Mouse (Mus musculus) forebrain, embryonic 11.5 days (tissue): Measurements from ENCODE around the gene Sipa1l3. TPM values are rescaled to one million over a fixed set of nuclear protein-coding genes. Genes with fewer than 3 reads are reported as not detected.

Experiments used
- ATAC-seq: fragments of 200-750 bp; cut with Nextera tagmentation; replicated peaks from 2 replicates; pipeline ENCODE4 v1.8.0; 2017; ENCODE audit warnings: moderate TSS enrichment; ENCODE audit not compliant: low FRiP score
- DNase-seq: peaks from one replicate; pipeline ENCODE4 v3.0.0-alpha.2; 2017; ENCODE audit warnings: low spot score
- H3K27ac ChIP-seq: fragments of 300-500 bp; sonication (generic); 2 replicates; pipeline ENCODE4 v1.5.1; 2014; ENCODE audit warnings: low read depth, low read length
- H3K27me3 ChIP-seq: fragments of 300-500 bp; sonication (generic); 2 replicates; pipeline ENCODE4 v1.6.1; 2014; ENCODE audit warnings: mild to moderate bottlenecking, low read length, mixed read lengths; ENCODE audit not compliant: control insufficient read depth, insufficient read depth
- H3K36me3 ChIP-seq: fragments of 300-500 bp; sonication (generic); 2 replicates; pipeline ENCODE4 v1.6.1; 2014; ENCODE audit warnings: mild to moderate bottlenecking, low read length, moderate library complexity, mixed read lengths; ENCODE audit not compliant: control insufficient read depth, insufficient read depth
- H3K4me1 ChIP-seq: fragments of 300-500 bp; sonication (generic); replicated peaks from 2 replicates; pipeline ENCODE4 v1.6.1; 2014; ENCODE audit warnings: low read length, mixed read lengths; ENCODE audit not compliant: control insufficient read depth, insufficient read depth
- H3K4me2 ChIP-seq: fragments of 300-500 bp; sonication (generic); 2 replicates; pipeline ENCODE4 v1.6.1; 2014; ENCODE audit warnings: low read depth, mild to moderate bottlenecking, low read length, moderate library complexity, mixed read lengths; ENCODE audit not compliant: severe bottlenecking
- H3K4me3 ChIP-seq: fragments of 300-500 bp; sonication (generic); 2 replicates; pipeline ENCODE4 v1.5.1; 2014; ENCODE audit warnings: low read depth, low read length
- H3K9ac ChIP-seq: fragments of 300-500 bp; sonication (generic); 2 replicates; pipeline ENCODE4 v1.6.1; 2014; ENCODE audit warnings: low read length
- H3K9me3 ChIP-seq: fragments of 300-500 bp; sonication (generic); 2 replicates; pipeline ENCODE4 v1.6.1; 2016; ENCODE audit warnings: low read length, mixed read lengths; ENCODE audit not compliant: control insufficient read depth
- WGBS: fragments of 180-500 bp; shearing (Covaris S2); extraction: QIAGEN DNeasy Blood & Tissue Kit; methylation state at CpG from one replicate; pipeline ENCODE4 v1.1.7; 2014; 5-methylcytosine and 5-hydroxymethylcytosine counted together
- polyA plus RNA-seq: library from polyadenylated mRNA; unstranded; fragments of >200 nt; fragmentation: Nextera tagmentation; extraction: Ambion mirVana; gene quantifications from 2 replicates; pipeline ENCODE4 v1.2.1, GENCODE M21; 2014

The Sipa1l3 gene
- polyA plus RNA-seq, 1 experiment from 2014 or later = 15.9 TPM

DNA sequence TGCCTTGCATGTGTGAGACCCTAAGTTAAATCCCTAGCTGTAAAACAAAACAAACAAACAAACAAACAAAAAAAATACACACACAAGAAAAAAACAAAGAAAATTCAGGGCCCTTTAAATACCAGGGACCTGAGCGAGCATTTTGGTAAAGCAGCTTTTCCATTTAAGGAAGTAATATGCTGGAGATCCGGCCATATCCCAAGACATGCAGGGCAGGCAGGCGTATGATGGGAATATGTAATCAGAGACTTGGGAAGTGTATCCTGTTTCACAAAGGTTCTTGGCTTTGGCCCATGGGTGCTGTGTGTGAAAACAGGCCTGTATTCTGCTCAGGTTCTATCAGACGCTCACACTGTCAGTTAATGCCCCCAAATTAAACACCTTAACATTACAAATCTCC, 240.9 kb downstream of the Sipa1l3 start:
- no peak for ATAC-seq
- no peak overlapping the region for H3K27ac ChIP-seq
- no peak overlapping the region for H3K9ac ChIP-seq
- no peak overlapping the region for H3K4me2 ChIP-seq
- no peaks in the 10 kb centered on the region for H3K9me3 ChIP-seq
- no peaks in the 10 kb centered on the region for H3K36me3 ChIP-seq
- WGBS = 91% methylated on average over 4 of the region's 4 CpGs
- H3K4me1 ChIP-seq = peaks cover 7% of the 10 kb centered on the region
- H3K4me3 ChIP-seq = no peak overlapping the region
- DNase-seq = no peak
- H3K27me3 ChIP-seq = peaks cover 18% of the 10 kb centered on the region

DNA sequence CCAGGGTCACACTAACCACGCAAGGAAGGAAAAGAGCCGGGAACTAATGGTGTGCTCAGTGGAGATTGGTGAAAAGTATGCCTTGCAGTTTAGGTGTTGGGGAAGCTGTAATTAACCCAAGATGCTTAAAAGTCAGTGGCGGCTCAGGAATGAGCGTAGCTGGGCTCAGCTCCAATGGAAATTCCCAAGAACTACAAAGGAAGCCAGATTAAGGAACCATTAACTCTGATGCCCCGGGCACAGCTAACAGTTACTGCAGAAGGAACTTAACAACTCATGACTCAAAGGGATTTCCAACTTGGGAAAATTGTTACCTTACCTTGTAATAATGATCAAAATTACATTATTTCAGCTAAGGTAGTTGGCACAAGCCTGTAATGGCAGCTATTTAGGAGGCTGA, 241.7 kb downstream of the Sipa1l3 start:
- Histone ChIP-seq H3K36me3 (no peaks in the 10 kb centered on the region), H3K4me1 (peaks cover 2% of the 10 kb centered on the region), H3K9ac (no peak overlapping the region), H3K27ac (no peak overlapping the region), H3K4me3 (no peak overlapping the region), H3K4me2 (no peak overlapping the region), H3K9me3 (no peaks in the 10 kb centered on the region), H3K27me3 (peaks cover 10% of the 10 kb centered on the region)
- DNase-seq = no peak
- no peak for ATAC-seq
- WGBS = 88% methylated on average over 5 of the region's 5 CpGs

DNA sequence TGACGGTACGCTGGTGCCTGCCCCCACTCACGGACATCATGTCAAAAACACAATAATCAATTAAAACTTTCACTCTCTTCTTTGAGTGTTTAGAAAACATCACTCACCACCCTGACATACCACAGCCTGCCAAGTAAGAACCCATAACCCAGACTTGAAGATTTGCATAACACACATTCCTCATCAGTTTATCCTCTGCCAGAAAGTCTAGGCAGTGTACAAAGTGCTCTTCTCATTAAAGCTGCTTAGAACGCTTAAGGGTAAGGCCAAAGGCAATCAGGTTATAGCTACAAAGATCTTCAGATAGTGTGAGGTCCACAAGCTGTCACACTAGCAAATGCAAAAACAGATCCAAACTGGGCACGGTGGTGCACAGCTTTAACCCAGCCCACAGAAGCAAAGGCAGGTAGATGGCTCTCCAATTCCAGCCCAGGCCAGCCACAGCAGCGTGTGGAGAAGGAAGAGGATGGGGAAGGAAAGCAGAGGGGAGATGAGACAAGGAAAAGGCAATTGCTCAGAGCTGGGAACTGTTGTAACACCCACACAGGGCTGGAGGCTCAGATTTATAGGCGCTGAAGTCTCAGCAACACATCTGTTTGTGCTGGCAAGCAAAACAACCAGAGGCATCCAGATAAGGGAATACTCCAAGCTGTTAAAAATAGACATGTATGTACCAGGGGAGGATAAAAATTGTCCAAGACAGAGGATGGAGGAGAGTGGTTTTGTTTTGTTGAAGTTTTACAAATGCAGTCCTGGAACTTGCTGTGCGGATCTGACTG, 246.6 kb downstream of the Sipa1l3 start:
- Histone ChIP-seq H3K27me3 (no peaks in the 10 kb centered on the region), H3K9ac (no peak overlapping the region), H3K4me3 (no peak overlapping the region), H3K9me3 (no peaks in the 10 kb centered on the region), H3K4me1 (no peaks in the 10 kb centered on the region), H3K4me2 (no peak overlapping the region), H3K36me3 (no peaks in the 10 kb centered on the region), H3K27ac (no peak overlapping the region)
- DNase-seq = no peak
- WGBS = 83% methylated on average over 8 of the region's 8 CpGs
- ATAC-seq = no peak

GRCm38 (mm10) chr7:29270445-29270844, 248.0 kb downstream of the Sipa1l3 start:
- no peak for DNase-seq
- no peak for ATAC-seq
- WGBS = 85% methylated on average over 4 of the region's 4 CpGs

More at GRCm38 (mm10) chr7:29270445-29270844, 248.0 kb downstream of the Sipa1l3 start:
- no peaks in the 10 kb centered on the region for H3K9me3 ChIP-seq
- H3K27me3 ChIP-seq = no peaks in the 10 kb centered on the region
- no peak overlapping the region for H3K27ac ChIP-seq
- no peak overlapping the region for H3K4me3 ChIP-seq
- H3K9ac ChIP-seq = no peak overlapping the region
- no peaks in the 10 kb centered on the region for H3K4me1 ChIP-seq
- H3K36me3 ChIP-seq = no peaks in the 10 kb centered on the region
- no peak overlapping the region for H3K4me2 ChIP-seq

Other genes with a start within 250 kb of the Sipa1l3 start
- gene Spint2, start 236.7 kb downstream of the Sipa1l3 start, polyA plus RNA-seq = 36.1 and 43.5 TPM in 2 replicates
- 12.5 and 13.3 TPM in 2 replicates for gene Ppp1r14a, start 229.3 kb downstream of the Sipa1l3 start, polyA plus RNA-seq
- gene Dpf1, start 214.7 kb downstream of the Sipa1l3 start, polyA plus RNA-seq = 76.0 and 88.3 TPM in 2 replicates
- gene Catsperg2, start 208.4 kb upstream of the Sipa1l3 start, polyA plus RNA-seq = 0.11 TPM in 1 of 2 replicates, not detected in the other
- 15.5 and 17.3 TPM in 2 replicates for gene Zfp84, start 249.9 kb upstream of the Sipa1l3 start, polyA plus RNA-seq